ENCODE assay signal across 18 mouse cellular contexts in genomic region chr11:76645036-76645435, GRCm38 (mm10). TPM values are rescaled to one million over a fixed set of nuclear protein-coding genes. Genes with fewer than 3 reads are reported as not detected.
DNase-seq lines count a peak whose midpoint lies in the region; ATAC-seq and TF ChIP-seq lines count a peak whose summit lies in the region.
"Had no signal": no experiment of that assay in that cellular context is flagged by ENCODE, and none has a peak within 500 bp of the region (broad histone marks: within the 10 kb centered on the region; RNA-seq: fewer than 3 reads in every experiment).

No protein-coding gene starts in this region.

- DNase-seq in hindbrain, embryonic 10.5 days (ENCODE audit: low spot score) = no peak
- DNase-seq in hindbrain, postnatal 0 days (ENCODE audit: low spot score) = no peak
- DNase-seq in neural tube, embryonic 10.5 days (ENCODE audit: extremely low spot score, low spot score) = no peak
- DNase-seq in hindbrain, embryonic 14.5 days (ENCODE audit: low spot score) = no peak
- DNase-seq in urinary bladder, postnatal 10 days (ENCODE audit: low spot score) = no peak
- DNase-seq in right cerebral cortex, adult 18-20 months = no peak
- DNase-seq: cerebellum, adult 11-12 months; gastrocnemius, postnatal 36 days; heart, postnatal 4 days; kidney, postnatal 14 days; layer of hippocampus, adult 9-11 months; thymus, adult 2 months had no signal

- no peak overlapping the region for H3K4me3 ChIP-seq in hindbrain, embryonic 10.5 days
- no peak overlapping the region for H3K4me3 ChIP-seq in hindbrain, postnatal 0 days (ENCODE audit: low read length)
- no peak overlapping the region for H3K4me3 ChIP-seq in neural tube, embryonic 12.5 days
- H3K4me3 ChIP-seq in hindbrain, embryonic 14.5 days (replicated peaks; ENCODE audit: low read length) = no peak overlapping the region
- H3K4me3 ChIP-seq in neural tube, embryonic 15.5 days (replicated peaks) = no peak overlapping the region

- no peaks in the 10 kb centered on the region for H3K9me3 ChIP-seq in hindbrain, embryonic 10.5 days
- no peaks in the 10 kb centered on the region for H3K9me3 ChIP-seq in hindbrain, postnatal 0 days (ENCODE audit: low read length)
- H3K9me3 ChIP-seq in neural tube, embryonic 12.5 days = no peaks in the 10 kb centered on the region
- H3K9me3 ChIP-seq in hindbrain, embryonic 14.5 days (ENCODE audit: control insufficient read depth, low read length) = no peaks in the 10 kb centered on the region
- no peaks in the 10 kb centered on the region for H3K9me3 ChIP-seq in neural tube, embryonic 15.5 days (replicated peaks)
- H3K9me3 ChIP-seq: lung, embryonic 15.5 days had no signal

- H3K36me3 ChIP-seq in hindbrain, embryonic 10.5 days = no peaks in the 10 kb centered on the region
- H3K36me3 ChIP-seq in hindbrain, postnatal 0 days (ENCODE audit: insufficient read depth, low read length) = no peaks in the 10 kb centered on the region
- no peaks in the 10 kb centered on the region for H3K36me3 ChIP-seq in neural tube, embryonic 12.5 days
- no peaks in the 10 kb centered on the region for H3K36me3 ChIP-seq in hindbrain, embryonic 14.5 days (replicated peaks; ENCODE audit: control insufficient read depth, insufficient read depth)
- H3K36me3 ChIP-seq in neural tube, embryonic 15.5 days = no peaks in the 10 kb centered on the region
- H3K36me3 ChIP-seq: lung, embryonic 15.5 days had no signal

- no peak overlapping the region for H3K9ac ChIP-seq in hindbrain, postnatal 0 days (replicated peaks; ENCODE audit: low read length)
- H3K9ac ChIP-seq in neural tube, embryonic 12.5 days = no peak overlapping the region
- no peak overlapping the region for H3K9ac ChIP-seq in hindbrain, embryonic 14.5 days
- no peak overlapping the region for H3K9ac ChIP-seq in neural tube, embryonic 15.5 days (replicated peaks)
- H3K9ac ChIP-seq: lung, embryonic 15.5 days had no signal

- 75% methylated on average over 9 of the region's 9 CpGs for WGBS in hindbrain, embryonic 10.5 days
- WGBS in hindbrain, postnatal 0 days = 62% methylated on average over 9 of the region's 9 CpGs
- 77% methylated on average over 9 of the region's 9 CpGs for WGBS in neural tube, embryonic 12.5 days
- WGBS in hindbrain, embryonic 14.5 days = 68% methylated on average over 9 of the region's 9 CpGs
- 72% methylated on average over 9 of the region's 9 CpGs for WGBS in neural tube, embryonic 15.5 days

- ATAC-seq in hindbrain, postnatal 0 days = no peak
- no peak for ATAC-seq in neural tube, embryonic 12.5 days (ENCODE audit: low FRiP score, low read depth)
- ATAC-seq in hindbrain, embryonic 14.5 days (ENCODE audit: low FRiP score) = no peak
- no peak for ATAC-seq in neural tube, embryonic 15.5 days (ENCODE audit: low FRiP score)

- no peak for TF ChIP-seq CTCF in hindbrain, postnatal 0 days (IDR thresholded peaks at IDR 0.05; ENCODE audit: low read depth)

- peak overlapping the region; percentile 25; the same call in 1 of the 2 replicates for H3K27ac ChIP-seq in hindbrain, embryonic 10.5 days
- no peak overlapping the region for H3K27ac ChIP-seq in hindbrain, postnatal 0 days
- peak overlapping the region; percentile 55; the same call in 1 of the 2 replicates for H3K27ac ChIP-seq in neural tube, embryonic 12.5 days
- peak overlapping the region; percentile 71 for H3K27ac ChIP-seq in hindbrain, embryonic 14.5 days
- 0 out of 2 replicates have a peak overlapping the region, but pooled peaks have one; percentile 37 for H3K27ac ChIP-seq in neural tube, embryonic 15.5 days (replicated peaks)
- H3K27ac ChIP-seq: lung, embryonic 15.5 days had no signal

- no peak overlapping the region for H3K4me2 ChIP-seq in hindbrain, postnatal 0 days (ENCODE audit: low read depth, low read length)
- H3K4me2 ChIP-seq in neural tube, embryonic 12.5 days (replicated peaks) = 0 out of 2 replicates have a peak overlapping the region, but pooled peaks have one; percentile 59
- no peak overlapping the region for H3K4me2 ChIP-seq in hindbrain, embryonic 14.5 days (replicated peaks)
- H3K4me2 ChIP-seq in neural tube, embryonic 15.5 days = no peak overlapping the region

- peaks cover 17% of the 10 kb centered on the region for H3K27me3 ChIP-seq in hindbrain, embryonic 10.5 days (ENCODE audit: insufficient read depth, poor library complexity, severe bottlenecking)
- no peaks in the 10 kb centered on the region for H3K27me3 ChIP-seq in hindbrain, postnatal 0 days (ENCODE audit: insufficient read depth, low read length)
- H3K27me3 ChIP-seq in neural tube, embryonic 12.5 days (replicated peaks) = no peaks in the 10 kb centered on the region
- H3K27me3 ChIP-seq in hindbrain, embryonic 14.5 days (ENCODE audit: control insufficient read depth, insufficient read depth, low read length) = no peaks in the 10 kb centered on the region
- H3K27me3 ChIP-seq in neural tube, embryonic 15.5 days (replicated peaks) = no peaks in the 10 kb centered on the region

- peaks cover 38% of the 10 kb centered on the region for H3K4me1 ChIP-seq in hindbrain, embryonic 10.5 days (replicated peaks)
- H3K4me1 ChIP-seq in hindbrain, postnatal 0 days (ENCODE audit: insufficient read depth, low read length) = peaks cover 11% of the 10 kb centered on the region
- H3K4me1 ChIP-seq in neural tube, embryonic 12.5 days = peaks cover 29% of the 10 kb centered on the region
- H3K4me1 ChIP-seq in hindbrain, embryonic 14.5 days (replicated peaks; ENCODE audit: control insufficient read depth, insufficient read depth, low read length) = peaks cover 23% of the 10 kb centered on the region
- peaks cover 36% of the 10 kb centered on the region for H3K4me1 ChIP-seq in neural tube, embryonic 15.5 days

RNA-seq across cellular contexts. Expression of gene Abr, which starts 22.9 kb away (rescaled TPM):
- 29.5 and 40.5 TPM in 2 replicates for polyA plus RNA-seq in hindbrain, embryonic 10.5 days (2016; fragmentation: Nextera tagmentation; extraction: Ambion mirVana)
- 210 and 211 TPM in 2 replicates for total RNA-seq in hindbrain, postnatal 0 days (2014; rRNA removed)
- 77.0 and 87.5 TPM in 2 replicates for polyA plus RNA-seq in hindbrain, postnatal 0 days (2015; fragmentation: Nextera tagmentation; extraction: Ambion mirVana)
- 74.9 and 76.2 TPM in 2 replicates for polyA plus RNA-seq in neural tube, embryonic 12.5 days (2016; fragmentation: Nextera tagmentation; extraction: Ambion mirVana)
- polyA plus RNA-seq in hindbrain, embryonic 14.5 days (2014; fragmentation: Nextera tagmentation; extraction: Ambion mirVana) = 115 and 123 TPM in 2 replicates
- 73.5 and 88.3 TPM in 2 replicates for polyA plus RNA-seq in neural tube, embryonic 15.5 days (2015; fragmentation: Nextera tagmentation; extraction: Ambion mirVana)

RNA-seq across cellular contexts. Expression of gene Bhlha9, which starts 27.2 kb away (rescaled TPM):
- 0.21 TPM in 1 of 2 replicates, not detected in the other for polyA plus RNA-seq in hindbrain, embryonic 10.5 days (2016; fragmentation: Nextera tagmentation; extraction: Ambion mirVana)
- total RNA-seq in hindbrain, postnatal 0 days (2014; rRNA removed) = 1.2 and 2.0 TPM in 2 replicates
- polyA plus RNA-seq in hindbrain, postnatal 0 days (2015; fragmentation: Nextera tagmentation; extraction: Ambion mirVana) = 2.1 and 3.2 TPM in 2 replicates
- polyA plus RNA-seq in neural tube, embryonic 12.5 days (2016; fragmentation: Nextera tagmentation; extraction: Ambion mirVana) = 0.27 and 0.38 TPM in 2 replicates
- 0.91 and 1.1 TPM in 2 replicates for polyA plus RNA-seq in hindbrain, embryonic 14.5 days (2014; fragmentation: Nextera tagmentation; extraction: Ambion mirVana)
- polyA plus RNA-seq in neural tube, embryonic 15.5 days (2015; fragmentation: Nextera tagmentation; extraction: Ambion mirVana) = 1.7 and 1.9 TPM in 2 replicates
- total RNA-seq: ES-E14; gastrocnemius, postnatal 36 days; heart, postnatal 4 days had no signal
- polyA plus RNA-seq: lung, embryonic 15.5 days; small intestine, adult 2 months; thymus, adult 2 months had no signal

RNA-seq across cellular contexts. Expression of gene Trarg1, which starts 34.6 kb away (rescaled TPM):
- polyA plus RNA-seq in hindbrain, embryonic 10.5 days (2016; fragmentation: Nextera tagmentation; extraction: Ambion mirVana) = 0.09 and 0.20 TPM in 2 replicates
- total RNA-seq in hindbrain, postnatal 0 days (2014; rRNA removed) = 0.05 and 0.14 TPM in 2 replicates
- 0.46 and 0.57 TPM in 2 replicates for polyA plus RNA-seq in hindbrain, postnatal 0 days (2015; fragmentation: Nextera tagmentation; extraction: Ambion mirVana)
- polyA plus RNA-seq in neural tube, embryonic 12.5 days (2016; fragmentation: Nextera tagmentation; extraction: Ambion mirVana) = 0.27 and 0.62 TPM in 2 replicates
- polyA plus RNA-seq in hindbrain, embryonic 14.5 days (2014; fragmentation: Nextera tagmentation; extraction: Ambion mirVana) = 0.35 and 0.73 TPM in 2 replicates
- 5.5 and 7.7 TPM in 2 replicates for polyA plus RNA-seq in neural tube, embryonic 15.5 days (2015; fragmentation: Nextera tagmentation; extraction: Ambion mirVana)
- total RNA-seq: ES-E14; megakaryocyte, adult 5-6 weeks had no signal
